Mouse (Mus musculus): Measurements from ENCODE around the gene Slc5a10. TPM values are rescaled to one million over a fixed set of nuclear protein-coding genes. Genes with fewer than 3 reads are reported as not detected.

Gene Slc5a10
- polyA plus RNA-seq, 1 experiment from 2014 or later = 0.45 TPM

GRCm38 (mm10) chr11:61652216-61652615 lies 68.4 kb downstream of the Slc5a10 start:
- Histone ChIP-seq H3K9me3 (replicated peaks) (no peaks in the 10 kb centered on the region), H3K4me3 (replicated peaks) (no peak overlapping the region), H3K27me3 (no peaks in the 10 kb centered on the region), H3K9ac (no peak overlapping the region), H3K4me2 (no peak overlapping the region), H3K27ac (no peak overlapping the region), H3K36me3 (no peaks in the 10 kb centered on the region), H3K4me1 (peaks cover 20% of the 10 kb centered on the region)
- no peak for ATAC-seq (replicated peaks; ENCODE audit: low FRiP score)
- WGBS = 91% methylated on average over 5 of the region's 5 CpGs

GRCm38 (mm10) chr11:61650470-61651265 lies 70.0 kb downstream of the Slc5a10 start:
- Histone ChIP-seq H3K9ac (no peak overlapping the region), H3K9me3 (replicated peaks) (no peaks in the 10 kb centered on the region), H3K27ac (no peak overlapping the region), H3K4me1 (peaks cover 14% of the 10 kb centered on the region), H3K4me3 (replicated peaks) (no peak overlapping the region), H3K36me3 (no peaks in the 10 kb centered on the region), H3K27me3 (no peaks in the 10 kb centered on the region), H3K4me2 (no peak overlapping the region)
- no peak for ATAC-seq (replicated peaks; ENCODE audit: low FRiP score)
- WGBS = 83% methylated on average over 9 of the region's 9 CpGs

- Histone ChIP-seq H3K27me3 (no peaks in the 10 kb centered on the region), H3K4me1 (peaks cover 14% of the 10 kb centered on the region), H3K9ac (no peak overlapping the region), H3K36me3 (no peaks in the 10 kb centered on the region), H3K4me3 (replicated peaks) (no peak overlapping the region), H3K9me3 (replicated peaks) (no peaks in the 10 kb centered on the region), H3K27ac (no peak overlapping the region), H3K4me2 (no peak overlapping the region)
- 83% methylated on average over 4 of the region's 4 CpGs for WGBS
- ATAC-seq (replicated peaks; ENCODE audit: low FRiP score) = no peak
These were observed 71.0 kb downstream of the Slc5a10 start for GRCm38 (mm10) chr11:61649626-61650025.

GRCm38 (mm10) chr11:61649163-61649580 lies 71.5 kb downstream of the Slc5a10 start:
- peaks cover 14% of the 10 kb centered on the region for H3K4me1 ChIP-seq
- H3K4me3 ChIP-seq (replicated peaks) = no peak overlapping the region
- no peaks in the 10 kb centered on the region for H3K36me3 ChIP-seq
- no peak overlapping the region for H3K4me2 ChIP-seq
- 95% methylated on average over 5 of the region's 5 CpGs for WGBS
- no peak overlapping the region for H3K27ac ChIP-seq
- ATAC-seq (replicated peaks; ENCODE audit: low FRiP score) = no peak
- no peaks in the 10 kb centered on the region for H3K9me3 ChIP-seq (replicated peaks)
- H3K9ac ChIP-seq = no peak overlapping the region
- no peaks in the 10 kb centered on the region for H3K27me3 ChIP-seq

- peaks cover 14% of the 10 kb centered on the region for H3K4me1 ChIP-seq
- H3K9me3 ChIP-seq (replicated peaks) = no peaks in the 10 kb centered on the region
- no peak for ATAC-seq (replicated peaks; ENCODE audit: low FRiP score)
- no peak overlapping the region for H3K4me3 ChIP-seq (replicated peaks)
- no peak overlapping the region for H3K27ac ChIP-seq
- no peaks in the 10 kb centered on the region for H3K36me3 ChIP-seq
- no peak overlapping the region for H3K9ac ChIP-seq
- WGBS = 56% methylated on average over 7 of the region's 7 CpGs
- no peaks in the 10 kb centered on the region for H3K27me3 ChIP-seq
- no peak overlapping the region for H3K4me2 ChIP-seq
These were observed 71.9 kb downstream of the Slc5a10 start for GRCm38 (mm10) chr11:61648749-61649115.

- Histone ChIP-seq H3K4me3 (replicated peaks) (no peak overlapping the region), H3K27me3 (no peaks in the 10 kb centered on the region), H3K27ac (no peak overlapping the region), H3K36me3 (no peaks in the 10 kb centered on the region), H3K9ac (no peak overlapping the region), H3K9me3 (replicated peaks) (no peaks in the 10 kb centered on the region), H3K4me1 (peaks cover 12% of the 10 kb centered on the region), H3K4me2 (no peak overlapping the region)
- ATAC-seq (replicated peaks; ENCODE audit: low FRiP score) = no peak
- WGBS = 62% methylated on average over 6 of the region's 6 CpGs
These were observed 72.5 kb downstream of the Slc5a10 start for GRCm38 (mm10) chr11:61647956-61648748.

- Histone ChIP-seq H3K27me3 (no peaks in the 10 kb centered on the region), H3K36me3 (no peaks in the 10 kb centered on the region), H3K27ac (no peak overlapping the region), H3K4me2 (no peak overlapping the region), H3K9me3 (replicated peaks) (no peaks in the 10 kb centered on the region), H3K4me1 (peaks cover 8% of the 10 kb centered on the region), H3K9ac (no peak overlapping the region), H3K4me3 (replicated peaks) (no peak overlapping the region)
- 67% methylated on average over 10 of the region's 10 CpGs for WGBS
- no peak for ATAC-seq (replicated peaks; ENCODE audit: low FRiP score)
These were observed 73.3 kb downstream of the Slc5a10 start for GRCm38 (mm10) chr11:61647110-61647910.

GRCm38 (mm10) chr11:61646499-61647039 lies 74.1 kb downstream of the Slc5a10 start:
- H3K9ac ChIP-seq = no peak overlapping the region
- no peaks in the 10 kb centered on the region for H3K27me3 ChIP-seq
- 70% methylated on average over 2 of the region's 2 CpGs for WGBS
- peaks cover 8% of the 10 kb centered on the region for H3K4me1 ChIP-seq
- no peaks in the 10 kb centered on the region for H3K9me3 ChIP-seq (replicated peaks)
- H3K27ac ChIP-seq = no peak overlapping the region
- no peak for ATAC-seq (replicated peaks; ENCODE audit: low FRiP score)
- no peak overlapping the region for H3K4me3 ChIP-seq (replicated peaks)
- H3K36me3 ChIP-seq = no peaks in the 10 kb centered on the region
- no peak overlapping the region for H3K4me2 ChIP-seq

GRCm38 (mm10) chr11:61645357-61645857 lies 75.2 kb downstream of the Slc5a10 start:
- H3K27ac ChIP-seq = no peak overlapping the region
- no peak overlapping the region for H3K4me3 ChIP-seq (replicated peaks)
- no peaks in the 10 kb centered on the region for H3K27me3 ChIP-seq
- no peaks in the 10 kb centered on the region for H3K9me3 ChIP-seq (replicated peaks)
- H3K36me3 ChIP-seq = no peaks in the 10 kb centered on the region
- H3K9ac ChIP-seq = no peak overlapping the region
- ATAC-seq (replicated peaks; ENCODE audit: low FRiP score) = no peak
- 75% methylated on average over 5 of the region's 5 CpGs for WGBS
- peaks cover 8% of the 10 kb centered on the region for H3K4me1 ChIP-seq
- no peak overlapping the region for H3K4me2 ChIP-seq

- Histone ChIP-seq H3K36me3 (no peaks in the 10 kb centered on the region), H3K4me2 (no peak overlapping the region), H3K4me1 (peaks cover 8% of the 10 kb centered on the region), H3K27ac (no peak overlapping the region), H3K27me3 (no peaks in the 10 kb centered on the region), H3K9me3 (replicated peaks) (no peaks in the 10 kb centered on the region), H3K9ac (no peak overlapping the region), H3K4me3 (replicated peaks) (no peak overlapping the region)
- 67% methylated on average over 11 of the region's 11 CpGs for WGBS
- no peak for ATAC-seq (replicated peaks; ENCODE audit: low FRiP score)
These were observed 75.9 kb downstream of the Slc5a10 start for GRCm38 (mm10) chr11:61644576-61645326.
